Mouse (Mus musculus) CD4-positive, CD25-positive, alpha-beta regulatory T cell (primary cell): ENCODE results near the gene Ermp1. TPM values are rescaled to one million over a fixed set of nuclear protein-coding genes. Genes with fewer than 3 reads are reported as not detected.

Experiments used
- polyA plus RNA-seq: library from polyadenylated mRNA; unstranded; fragments of 100-300 nt; shearing (Covaris generic); gene quantifications from one replicate; pipeline ENCODE4 v1.2.1, GENCODE M21; 2017

Ermp1 gene
- 40.0 TPM for polyA plus RNA-seq

GRCm38 (mm10) chr19:29647651-29648549 is at the start of gene Ermp1:
TSS of gene Ermp1 (minus strand) at chr19:29648415.

GRCm38 (mm10) chr19:29697245-29697874 is 49.1 kb upstream of the Ermp1 start, which contains the start of gene Mlana:
TSS of gene Mlana (plus strand) at chr19:29697824.

Other genes starting within 250 kb of the Ermp1 start
- 13.8 TPM for gene Pdcd1lg2, start 237.5 kb downstream of the Ermp1 start, polyA plus RNA-seq
- 7.5 TPM for gene Ric1, start 126.1 kb downstream of the Ermp1 start, polyA plus RNA-seq
- not detected for gene Mlana, start 49.4 kb upstream of the Ermp1 start, polyA plus RNA-seq
- 9.7 TPM for gene 9930021J03Rik, start 157.6 kb upstream of the Ermp1 start, polyA plus RNA-seq
- 13.0 TPM for gene Ranbp6, start 164.6 kb upstream of the Ermp1 start, polyA plus RNA-seq